Mouse (Mus musculus) CH12.LX (cell line): ENCODE data around the gene Sypl. TPM values are rescaled to one million over a fixed set of nuclear protein-coding genes. Genes with fewer than 3 reads are reported as not detected.

Experiments used
- DNase-seq: peaks from one replicate; pipeline ENCODE4 v3.0.0-alpha.2; 2013; ENCODE audit errors: extremely low read depth
- H3K27ac ChIP-seq: 2 replicates; pipeline ENCODE4 v1.5.1; 2012; ENCODE audit warnings: low read depth, mild to moderate bottlenecking, control low read depth, moderate library complexity; ENCODE audit not compliant: insufficient read depth
- H3K27me3 ChIP-seq: replicated peaks from 2 replicates; pipeline ENCODE3; 2012; ENCODE audit warnings: inconsistent platforms
- H3K36me3 ChIP-seq, 2 experiments: replicated peaks in 1 of 2; 2 replicates each; pipeline versions ENCODE3 to v1.6.1; 2012; ENCODE audit warnings: inconsistent platforms in 1 of 2, low read length in 1 of 2, mild to moderate bottlenecking in 1 of 2, mixed read lengths in 1 of 2, moderate library complexity in 1 of 2; ENCODE audit not compliant: control insufficient read depth in 1 of 2, insufficient read depth in 1 of 2
- H3K4me1 ChIP-seq, 2 experiments: 2 replicates each; pipeline ENCODE4 v1.6.1; 2012; ENCODE audit warnings: inconsistent platforms in 1 of 2, moderate library complexity in 1 of 2; ENCODE audit not compliant: insufficient read depth in 2 of 2, control insufficient read depth in 1 of 2
- H3K4me2 ChIP-seq: 2 replicates; pipeline ENCODE4 v1.6.1; 2012; ENCODE audit warnings: low read depth, mild to moderate bottlenecking, control low read depth; ENCODE audit not compliant: poor library complexity, insufficient read depth, severe bottlenecking
- H3K4me3 ChIP-seq, 3 experiments: fragments of 150-350 bp in 1 of 3; sonication (generic) in 1 of 3; replicated peaks in 1 of 3; 2 replicates each; pipeline versions ENCODE3 to v1.5.1; 2011 to 2012; ENCODE audit warnings: low read depth in 2 of 3, low read length in 2 of 3, mild to moderate bottlenecking in 2 of 3, moderate library complexity in 2 of 3, control low read depth in 1 of 3, improper control_type of control experiment in 1 of 3, inconsistent platforms in 1 of 3, mixed read lengths in 1 of 3; ENCODE audit not compliant: poor library complexity in 1 of 3
- H3K79me2 ChIP-seq: replicated peaks from 2 replicates; pipeline ENCODE4 v1.6.1; 2012; ENCODE audit warnings: mild to moderate bottlenecking, moderate library complexity; ENCODE audit not compliant: control insufficient read depth, poor library complexity, insufficient read depth, severe bottlenecking; ENCODE audit errors: extremely low read depth
- H3K9ac ChIP-seq: 2 replicates; pipeline ENCODE4 v1.6.1; 2012; ENCODE audit warnings: low read depth, mild to moderate bottlenecking, control low read depth, moderate library complexity; ENCODE audit not compliant: insufficient read depth
- H3K9me3 ChIP-seq: replicated peaks from 2 replicates; pipeline ENCODE3; 2012; ENCODE audit warnings: low read length, inconsistent platforms, mixed read lengths
- BHLHE40 ChIP-seq: IDR thresholded peaks from 2 replicates; pipeline ENCODE4 v1.6.1; 2011; ENCODE audit warnings: mild to moderate bottlenecking, low read depth, low read length, improper control_type of control experiment
- EP300 ChIP-seq: IDR thresholded peaks from 2 replicates; pipeline ENCODE4 v1.6.1; 2011; ENCODE audit warnings: low read length, improper control_type of control experiment
- ETS1 ChIP-seq: conservative IDR thresholded peaks from 2 replicates; pipeline ENCODE4 v1.6.1; 2012; ENCODE audit warnings: low read depth, mild to moderate bottlenecking, inconsistent platforms, low read length, improper control_type of control experiment, moderate library complexity
- GABPA ChIP-seq: IDR thresholded peaks from 2 replicates; pipeline ENCODE4 v1.6.1; 2012; ENCODE audit warnings: low read depth, low read length, improper control_type of control experiment, inconsistent platforms; ENCODE audit not compliant: insufficient replicate concordance
- HCFC1 ChIP-seq: IDR thresholded peaks from 2 replicates; pipeline ENCODE4 v1.6.1; 2012; ENCODE audit warnings: low read depth, mild to moderate bottlenecking, inconsistent platforms, low read length, improper control_type of control experiment
- KAT2A ChIP-seq: IDR thresholded peaks from 2 replicates; pipeline ENCODE4 v1.6.1; 2012; ENCODE audit warnings: low read length, improper control_type of control experiment, inconsistent platforms; ENCODE audit not compliant: insufficient replicate concordance
- MAX ChIP-seq: IDR thresholded peaks from 2 replicates; pipeline ENCODE4 v1.6.1; 2011; ENCODE audit warnings: low read length, improper control_type of control experiment
- MAZ ChIP-seq: IDR thresholded peaks from 2 replicates; pipeline ENCODE4 v1.6.1; 2012; ENCODE audit warnings: low read depth, mild to moderate bottlenecking, inconsistent platforms, low read length, improper control_type of control experiment, moderate library complexity
- MXI1 ChIP-seq: IDR thresholded peaks from 2 replicates; pipeline ENCODE4 v1.6.1; 2011; ENCODE audit warnings: mild to moderate bottlenecking, low read depth, low read length, improper control_type of control experiment
- PAX5 ChIP-seq: IDR thresholded peaks from 2 replicates; pipeline ENCODE4 v1.6.1; 2012; ENCODE audit warnings: low read length, inconsistent platforms, mixed read lengths
- POLR2A ChIP-seq: IDR thresholded peaks from 2 replicates; pipeline ENCODE4 v1.6.1; 2011; ENCODE audit warnings: low read depth, mild to moderate bottlenecking, improper control_type of control experiment, low read length
- POLR2AphosphoS2 ChIP-seq: IDR thresholded peaks from 2 replicates; pipeline ENCODE4 v1.6.1; 2011; ENCODE audit warnings: low read depth, low read length, improper control_type of control experiment
- RAD21 ChIP-seq: IDR thresholded peaks from 2 replicates; pipeline ENCODE4 v1.6.1; 2011; ENCODE audit warnings: low read depth, mild to moderate bottlenecking, low read length, improper control_type of control experiment, moderate library complexity
- SIN3A ChIP-seq: IDR thresholded peaks from 2 replicates; pipeline ENCODE4 v1.6.1; 2012; ENCODE audit warnings: low read length, improper control_type of control experiment, inconsistent platforms
- TBP ChIP-seq: conservative IDR thresholded peaks from 2 replicates; pipeline ENCODE4 v1.6.1; 2011; ENCODE audit warnings: low read depth, low read length, improper control_type of control experiment
- USF2 ChIP-seq: conservative IDR thresholded peaks from 2 replicates; pipeline ENCODE4 v1.6.1; 2011; ENCODE audit warnings: low read depth, low read length, improper control_type of control experiment
- ZC3H11A ChIP-seq: IDR thresholded peaks from 2 replicates; pipeline ENCODE4 v1.6.1; 2012; ENCODE audit warnings: low read depth, mild to moderate bottlenecking, inconsistent platforms, low read length, improper control_type of control experiment
- ZMIZ1 ChIP-seq: IDR thresholded peaks from 2 replicates; pipeline ENCODE4 v1.6.1; 2012; ENCODE audit warnings: low read depth, mild to moderate bottlenecking, inconsistent platforms, low read length, improper control_type of control experiment
- dilution Hi-C: fragments of 300-500 bp; cut with MboI; formaldehyde crosslinking; loops from 2 replicates; pipeline ENCODE4 v1.14.3; 2020; ENCODE audit warnings: low sequenced_read_pairs; ENCODE audit not compliant: extremely low pct_unique_long_range_greater_than_20kb, extremely low pct_ligation_motif_present
- in situ Hi-C: fragments of 300-500 bp; cut with MboI; formaldehyde crosslinking; loops from 3 replicates; pipeline ENCODE4 v1.14.3; 2019; ENCODE audit warnings: low sequenced_read_pairs, low pct_ligation_motif_present, low pct_unique_long_range_greater_than_20kb, mixed read lengths
- polyA plus RNA-seq: library from polyadenylated mRNA; unstranded; fragments of >175 nt; gene quantifications from 2 replicates; pipeline ENCODE4 v1.2.1, GENCODE M21; 2012; ENCODE audit warnings: low read depth; ENCODE audit not compliant: insufficient read length
- total RNA-seq, 2 experiments: library from RNA; depleted of rRNA; stranded (reverse); fragments of 300-350 nt in 1 of 2; fragments of >200 nt in 1 of 2; gene quantifications; 2 replicates each; pipeline ENCODE4 v1.2.3; 2012 to 2014

The Sypl gene
- total and polyA plus RNA-seq, 3 experiments: 7.5 to 33.4 (median 25.8) TPM

DNA sequence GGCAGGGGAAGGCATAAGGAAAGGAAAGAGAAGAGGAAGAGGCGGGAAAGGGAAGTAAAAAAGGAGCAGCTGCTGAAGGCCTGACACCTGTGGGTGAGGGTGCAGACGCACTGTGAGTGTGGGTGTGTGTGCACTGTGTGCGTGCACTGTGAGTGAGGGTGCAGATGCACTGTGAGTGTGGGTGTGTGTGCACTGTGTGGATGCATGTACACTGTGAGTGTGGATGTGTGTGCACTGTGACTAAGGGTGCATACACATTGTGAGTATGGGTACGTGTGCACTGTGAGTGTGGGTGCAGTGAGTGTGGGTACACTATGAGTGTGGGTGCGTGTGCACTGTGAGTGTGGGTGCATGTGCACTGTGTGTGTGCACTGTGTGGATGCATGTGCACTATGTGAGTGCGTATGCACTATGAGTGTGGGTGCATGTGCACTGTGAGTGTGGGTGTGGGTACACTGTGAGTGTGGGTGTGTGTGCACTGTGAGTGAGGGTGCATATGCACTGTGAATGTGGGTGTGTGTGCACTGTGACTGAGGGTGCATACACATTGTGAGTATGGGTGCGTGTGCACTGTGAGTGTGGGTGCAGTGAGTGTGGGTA, 32.1 kb upstream of the Sypl start:
- H3K36me3 ChIP-seq: no peaks in the 10 kb centered on the region
- DNase-seq: no peak
- H3K27ac ChIP-seq: peak overlapping the region; percentile 20; the same call in 1 of the 2 replicates
- H3K4me1 ChIP-seq: peaks cover 9 to 11% of the 10 kb centered on the region in 2 experiments; a peak in 3 of 4 replicates
- peak overlapping the region in 1 of 3 experiments; percentile 22 for H3K4me3 ChIP-seq
- no peak overlapping the region for H3K4me2 ChIP-seq
- no peak overlapping the region for H3K9ac ChIP-seq
- H3K9me3 ChIP-seq: no peaks in the 10 kb centered on the region
- H3K27me3 ChIP-seq: no peaks in the 10 kb centered on the region
- H3K79me2 ChIP-seq: no peaks in the 10 kb centered on the region
- dilution Hi-C loops: no loop called here
- in situ Hi-C loops: loop anchor here (10.0 kb wide), 1 partner anchor 183 kb away; no protein-coding TSS in a partner anchor
- TF ChIP-seq KAT2A: no peak
- TF ChIP-seq PAX5: no peak; the same call in 1 of the 2 replicates
- no peak for TF ChIP-seq MAX

GRCm38 (mm10) chr12:32924245-32924644, 29.4 kb upstream of the Sypl start:
- TF ChIP-seq BHLHE40: no peak
- TF ChIP-seq MXI1: no peak
- TF ChIP-seq POLR2A: no peak
- no peak for TF ChIP-seq RAD21
- TF ChIP-seq EP300: no peak
- no peak for TF ChIP-seq SIN3A
- no peak for TF ChIP-seq MAZ
- TF ChIP-seq HCFC1: no peak
- no peak for TF ChIP-seq USF2
- TF ChIP-seq TBP: no peak
- TF ChIP-seq ZMIZ1: no peak
- TF ChIP-seq ETS1: no peak
- TF ChIP-seq ZC3H11A: no peak
- no peak for TF ChIP-seq GABPA
- no peak for TF ChIP-seq POLR2AphosphoS2
- dilution Hi-C loops: no loop called here
- no peak overlapping the region for H3K4me3 ChIP-seq
- in situ Hi-C loops: loop anchor here (10.0 kb wide), 1 partner anchor 181 kb away; no protein-coding TSS in a partner anchor
- H3K36me3 ChIP-seq: no peaks in the 10 kb centered on the region
- no peak overlapping the region for H3K27ac ChIP-seq
- H3K4me2 ChIP-seq: no peak overlapping the region
- H3K27me3 ChIP-seq: no peaks in the 10 kb centered on the region
- no peaks in the 10 kb centered on the region for H3K79me2 ChIP-seq
- no peaks in the 10 kb centered on the region for H3K9me3 ChIP-seq
- peaks cover 3 to 8% of the 10 kb centered on the region in 2 experiments; a peak in 3 of 4 replicates for H3K4me1 ChIP-seq
- DNase-seq: no peak
- H3K9ac ChIP-seq: no peak overlapping the region
